Mouse (Mus musculus) c-Kit-positive CD71-positive TER-119-positive erythroid progenitor cells, embryonic 14.5 days (primary cell): ENCODE data around the gene Tmem169.
"Not testable (repeated sequence)": the region's sequence is repeated elsewhere in the genome, so short reads cannot be mapped to it uniquely, and the experiment has no call there.

Experiments
- DNase-seq: peaks from one replicate; pipeline ENCODE4 v3.0.0-alpha.2; 2013; ENCODE audit warnings: low spot score

The Tmem169 gene

DNA sequence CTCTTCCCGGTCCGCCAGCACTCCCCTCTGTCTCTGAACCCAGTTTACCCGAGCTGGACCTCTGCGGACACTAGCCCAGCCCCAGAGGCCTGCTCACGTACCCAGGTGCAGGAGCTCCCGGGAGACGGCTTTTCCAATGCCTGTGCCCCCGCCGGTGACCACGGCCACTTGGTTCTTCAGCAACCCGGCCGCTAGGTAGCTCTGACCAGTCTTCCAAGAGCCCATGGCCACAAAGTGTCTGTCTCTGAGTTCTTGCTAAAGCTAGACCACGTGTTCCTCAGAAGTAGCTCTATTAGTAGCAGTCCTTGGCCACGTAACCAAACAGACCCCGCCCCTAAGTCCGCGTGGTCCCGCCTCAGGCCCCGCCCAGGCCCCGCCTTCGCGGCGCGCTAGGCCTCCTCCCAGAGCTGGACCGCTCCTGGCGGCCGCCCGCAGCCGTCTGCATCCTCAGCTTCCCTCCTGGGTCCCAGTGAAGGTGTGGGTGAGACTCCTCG lies at the start of gene Tmem169, which contains the start of gene Pecr:
TSS of gene Tmem169 (plus strand) at position 378 of the 494 bp plus-strand sequence.
TSS of gene Pecr (minus strand) at position 323 of the 494 bp plus-strand sequence.
- DNase-seq: peak; percentile 85

DNA sequence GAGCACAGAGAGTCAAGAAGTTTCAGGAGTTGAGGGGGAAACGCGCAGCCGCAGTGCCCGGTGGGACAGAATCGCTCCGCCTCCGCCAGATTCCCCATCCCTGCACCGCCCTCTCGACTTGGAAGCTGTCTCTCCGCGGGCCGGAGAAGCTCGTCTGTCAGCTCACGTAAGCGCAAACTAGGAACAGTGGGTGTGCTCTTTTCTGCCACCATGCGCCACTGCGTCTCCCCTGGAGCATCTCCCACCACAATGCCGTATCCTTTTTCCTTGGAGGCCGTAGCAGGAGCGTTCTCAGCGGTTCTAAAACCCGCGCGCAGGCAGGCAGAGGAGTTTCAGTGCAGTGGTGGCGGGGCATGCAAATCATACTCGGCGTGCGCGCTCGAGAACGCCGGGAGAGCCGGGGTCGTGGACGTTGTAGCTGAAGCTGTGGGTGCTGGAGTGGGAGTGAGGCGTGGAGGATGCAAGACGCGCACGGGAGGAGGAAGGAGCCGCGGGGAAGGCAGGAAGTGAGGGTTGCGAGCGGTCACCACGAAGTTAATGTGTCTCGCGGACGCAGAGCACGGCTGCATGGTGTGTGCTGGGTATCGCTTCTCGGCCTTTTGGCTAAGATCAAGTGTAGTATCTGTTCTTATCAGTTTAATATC lies 47.7 kb upstream of the Tmem169 start:
- DNase-seq: not testable (repeated sequence)

DNA sequence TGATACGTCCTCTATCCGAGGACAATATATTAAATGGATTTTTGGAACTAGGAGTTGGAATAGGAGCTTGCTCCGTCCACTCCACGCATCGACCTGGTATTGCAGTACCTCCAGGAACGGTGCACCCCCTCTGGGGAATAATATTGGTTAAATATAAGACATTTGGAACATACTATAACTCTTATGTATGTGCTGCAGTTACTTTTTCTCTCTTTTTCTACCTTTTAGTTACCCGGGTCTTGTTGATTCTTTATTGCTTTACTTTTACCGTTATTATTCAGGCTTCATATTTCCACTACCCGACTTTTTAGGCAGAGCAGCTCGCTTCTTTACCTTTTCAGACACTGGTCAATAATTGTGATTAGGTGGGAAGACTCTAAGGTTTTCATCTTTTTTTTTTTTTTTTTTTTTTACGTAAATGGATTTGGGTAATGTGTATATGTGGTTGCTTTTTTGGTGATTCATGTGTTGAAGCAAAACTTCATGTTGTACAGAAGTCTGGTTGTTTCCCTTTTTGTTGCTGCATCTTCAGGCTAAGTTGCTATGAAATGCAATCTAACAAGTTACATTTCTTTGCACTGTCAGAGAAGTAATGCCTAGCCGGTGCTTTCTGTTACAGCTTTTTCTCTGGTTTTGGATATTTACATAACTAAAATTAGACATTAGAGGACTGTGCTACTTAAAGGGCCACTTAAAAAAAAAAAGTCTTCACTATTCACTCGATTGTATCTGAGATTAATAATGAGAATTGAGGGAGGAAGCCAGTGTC lies 47.0 kb upstream of the Tmem169 start:
- no peak for DNase-seq

DNA sequence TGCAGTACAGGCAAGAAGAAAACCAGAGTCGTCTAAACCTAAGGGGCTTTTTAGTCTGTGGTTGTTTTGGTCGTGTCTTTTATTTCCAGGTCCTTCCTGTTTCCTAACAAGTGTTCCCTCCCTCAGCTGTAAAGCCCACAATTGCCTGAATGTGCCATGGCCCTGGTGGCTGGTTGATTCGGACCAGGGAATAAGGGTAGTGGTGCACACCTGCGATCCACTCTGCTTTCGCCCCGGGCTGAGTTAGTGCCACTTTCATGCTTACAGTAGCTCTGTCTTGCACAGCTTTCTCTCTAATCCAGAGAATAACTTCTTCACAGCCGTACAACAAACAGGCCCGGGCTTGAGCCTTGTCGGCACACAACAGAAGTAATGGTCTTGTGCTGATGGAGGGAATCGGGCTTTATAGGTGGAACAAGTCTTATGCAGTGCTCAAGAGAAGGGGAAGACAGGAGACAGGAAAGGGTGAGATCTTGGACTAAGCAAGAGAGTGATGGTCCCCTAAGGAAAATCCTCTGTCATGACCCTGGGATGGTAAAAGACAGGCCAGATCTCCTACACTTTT lies 46.1 kb upstream of the Tmem169 start:
- DNase-seq: no peak

DNA sequence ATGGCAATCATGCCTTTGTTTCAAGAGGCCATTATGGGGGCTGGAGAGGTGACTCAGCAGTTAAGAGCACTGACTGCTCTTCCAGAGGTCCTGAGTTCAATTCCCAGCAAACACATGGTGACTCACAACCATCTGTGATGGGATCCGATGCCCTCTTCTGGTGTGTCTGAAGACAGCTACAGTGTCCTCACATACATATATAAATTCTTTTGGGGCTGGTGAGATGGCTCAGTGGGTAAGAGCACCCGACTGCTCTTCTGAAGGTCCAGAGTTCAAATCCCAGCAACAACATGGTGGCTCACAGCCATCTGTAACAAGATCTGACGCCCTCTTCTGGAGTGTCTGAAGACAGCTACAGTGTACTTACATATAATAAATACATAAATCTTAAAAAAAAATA lies 45.1 kb upstream of the Tmem169 start:
- not testable (repeated sequence) for DNase-seq

DNA sequence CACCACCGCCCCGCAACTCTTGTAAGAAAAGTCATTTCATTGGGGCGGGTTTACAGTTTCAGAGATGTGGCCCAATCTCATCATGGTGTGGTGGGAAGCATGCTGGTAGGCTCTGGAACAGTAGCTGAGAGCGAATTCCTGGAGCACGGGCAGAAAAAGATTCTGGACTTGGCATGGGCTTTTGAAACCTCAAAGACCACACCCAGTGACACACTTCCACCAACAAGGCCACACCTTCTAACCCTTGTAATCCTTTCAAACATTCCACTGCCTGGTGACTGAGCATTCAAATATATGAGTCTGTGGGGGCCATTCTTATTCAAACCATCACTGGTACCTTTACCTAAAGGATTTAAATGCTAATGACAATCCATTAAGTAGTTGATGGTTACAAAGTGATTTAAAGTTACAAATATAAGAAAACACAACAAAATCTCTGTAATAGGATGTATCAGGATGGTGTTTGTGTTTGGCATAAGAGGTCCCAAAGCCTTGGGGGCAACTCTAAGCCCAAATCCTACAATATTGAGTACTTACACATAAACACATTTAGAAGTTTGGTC lies 41.5 kb upstream of the Tmem169 start:
- no peak for DNase-seq

DNA sequence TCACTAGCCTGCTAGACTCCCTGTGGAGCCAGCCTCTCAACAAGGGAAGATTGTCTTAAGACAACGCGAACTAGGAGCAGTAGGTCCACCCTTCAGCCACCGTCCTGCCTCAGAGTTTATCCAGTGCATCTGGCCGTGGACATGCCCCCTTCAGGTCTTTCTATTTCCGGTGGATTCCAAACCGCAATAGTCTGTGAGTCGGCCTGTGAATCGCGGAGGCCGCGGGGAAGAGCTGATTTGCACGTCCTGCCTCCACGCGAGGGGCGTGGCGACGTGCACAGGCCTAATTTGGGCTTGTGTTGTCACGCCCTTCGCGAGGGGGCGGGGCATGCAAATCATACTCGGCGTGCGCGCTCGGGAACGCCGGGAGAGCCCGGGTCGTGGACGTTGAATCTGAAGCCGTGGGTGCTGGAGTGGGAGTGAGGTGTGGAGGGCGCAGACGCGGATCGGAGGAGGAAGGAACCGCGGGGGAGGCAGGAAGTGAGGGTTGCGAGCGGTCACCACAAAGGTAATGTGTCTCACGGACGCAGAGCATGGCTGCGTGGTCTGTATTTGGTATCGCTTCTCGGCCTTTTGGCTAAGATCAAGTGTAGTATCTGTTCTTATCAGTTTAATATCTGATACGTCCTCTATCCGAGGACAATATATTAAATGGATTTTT lies 40.4 kb upstream of the Tmem169 start:
- DNase-seq: peak; percentile 98

DNA sequence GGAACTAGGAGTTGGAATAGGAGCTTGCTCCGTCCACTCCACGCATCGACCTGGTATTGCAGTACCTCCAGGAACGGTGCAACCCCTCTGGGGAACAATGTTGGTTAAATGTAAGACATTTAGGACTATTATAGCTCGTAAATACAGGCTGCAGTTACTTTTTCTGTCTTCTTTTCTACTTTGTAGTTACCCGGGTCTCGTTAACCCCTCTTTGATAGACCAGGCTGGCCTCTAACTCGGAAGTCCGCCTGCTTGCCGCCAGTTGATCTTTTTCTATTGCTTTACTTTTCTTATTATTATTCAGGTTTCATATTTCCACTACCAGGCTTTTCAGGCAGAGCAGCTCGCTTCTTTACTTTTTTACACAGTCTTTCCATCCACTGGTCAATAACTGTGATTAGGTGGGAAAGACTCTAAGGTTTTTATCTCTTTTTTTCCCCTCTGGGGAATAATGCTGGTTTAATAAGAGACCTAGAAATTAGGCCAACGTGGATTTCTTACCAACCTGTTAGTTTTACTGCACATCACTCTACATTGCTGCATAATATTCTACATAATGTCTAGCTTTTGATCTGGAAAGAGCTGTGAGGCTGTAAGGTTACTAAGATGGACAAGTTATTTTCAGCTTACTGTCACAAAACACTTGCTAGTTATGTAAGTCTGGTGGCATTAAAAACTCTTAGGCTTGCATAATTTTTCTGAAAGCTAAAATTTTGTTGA lies 39.7 kb upstream of the Tmem169 start:
- peak; percentile 70 for DNase-seq

DNA sequence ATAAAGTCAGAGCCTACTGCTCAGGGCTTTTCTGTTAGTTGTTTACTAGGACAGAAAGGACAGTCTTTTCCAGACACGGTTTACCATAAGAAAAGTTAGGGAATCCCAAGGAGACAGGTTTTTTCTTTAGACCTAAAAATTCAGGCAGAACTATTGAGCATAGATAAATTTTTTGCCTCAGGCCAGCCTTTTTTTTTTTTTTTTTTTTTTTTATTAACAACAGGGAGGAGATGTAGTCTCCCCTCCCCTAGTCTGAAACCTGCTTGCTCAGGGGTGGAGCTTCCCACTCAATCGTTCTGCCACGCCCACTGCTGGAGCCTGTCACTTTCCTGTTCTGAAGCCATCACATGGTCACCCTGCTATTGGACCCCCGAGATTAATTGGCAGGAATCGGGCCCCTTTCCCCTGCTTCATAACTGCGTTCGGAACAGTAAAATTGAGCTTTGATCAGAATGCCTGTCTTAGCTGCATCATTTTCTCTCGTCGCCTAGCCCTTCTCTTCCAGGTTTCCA lies 35.9 kb upstream of the Tmem169 start:
- not testable (repeated sequence) for DNase-seq

DNA sequence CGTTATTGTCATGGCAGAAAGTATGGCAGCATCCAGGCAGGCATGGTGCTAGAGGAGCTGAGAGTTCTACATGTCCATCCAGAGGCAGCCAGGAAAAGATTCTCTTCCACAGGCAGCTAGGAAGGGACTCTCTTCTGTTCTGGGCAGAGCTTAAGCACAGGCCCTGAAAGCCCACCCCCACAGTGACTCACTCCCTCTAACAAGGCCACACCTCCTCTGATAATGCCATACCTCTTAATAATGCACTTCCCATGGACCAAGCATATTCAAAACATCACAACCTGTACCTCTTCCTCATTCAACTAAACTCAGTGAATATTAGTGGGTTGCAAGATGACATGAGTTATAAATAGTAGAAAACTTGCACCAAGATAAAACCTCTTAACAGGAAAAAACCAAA lies 32.4 kb upstream of the Tmem169 start:
- no peak for DNase-seq

DNA sequence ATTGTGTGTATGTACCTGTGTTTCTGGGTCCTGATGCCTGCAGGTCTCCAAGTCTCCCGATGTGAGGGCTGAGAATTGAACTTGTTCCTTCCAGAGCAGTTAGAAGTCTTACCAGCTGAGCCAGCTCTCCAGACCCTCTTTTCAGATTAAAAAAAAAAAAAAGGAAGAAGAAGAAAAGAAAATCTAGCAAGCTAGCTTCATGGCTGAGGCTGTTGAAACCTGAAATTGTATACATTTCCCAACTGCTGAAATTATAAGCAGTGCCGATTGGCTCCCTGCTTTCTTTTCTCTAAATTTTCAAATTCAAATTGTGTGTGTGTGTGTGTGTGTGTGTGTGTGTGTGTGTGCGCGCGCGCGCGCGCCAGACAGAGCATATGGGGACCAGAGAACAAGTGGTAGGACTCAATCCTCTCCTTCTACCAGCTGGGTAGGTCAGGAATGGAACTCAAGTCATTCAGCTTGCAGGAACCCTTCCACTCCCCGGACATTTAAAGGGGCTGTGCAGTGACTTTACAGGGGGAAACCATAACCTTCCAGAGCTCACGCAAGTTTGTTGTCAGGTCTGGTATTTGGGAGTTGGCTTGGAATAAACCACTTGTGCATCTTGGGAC lies 30.2 kb upstream of the Tmem169 start:
- no peak for DNase-seq

DNA sequence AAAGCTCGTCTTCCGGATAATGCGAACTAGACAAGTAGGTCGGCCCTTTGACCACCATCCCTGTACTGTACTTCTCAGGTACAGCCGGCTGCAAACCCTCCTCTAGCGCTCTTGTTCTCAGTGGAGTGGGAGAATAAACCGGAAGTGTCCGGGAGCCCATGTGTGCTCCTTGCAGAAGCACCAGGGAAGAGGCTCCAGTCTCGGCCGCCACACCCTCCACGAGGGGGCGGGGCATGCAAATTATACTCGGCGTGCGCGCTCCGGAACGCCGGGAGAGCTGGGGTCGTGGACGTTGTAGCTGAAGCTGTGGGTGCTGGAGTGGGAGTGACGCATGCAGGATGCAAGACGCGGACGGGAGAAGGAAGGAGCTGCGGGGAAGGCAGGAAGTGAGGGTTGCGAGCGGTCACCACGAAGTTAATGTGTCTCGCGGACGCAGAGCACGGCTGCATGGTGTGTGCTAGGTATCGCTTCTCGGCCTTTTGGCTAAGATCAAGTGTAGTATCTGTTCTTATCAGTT lies 29.6 kb upstream of the Tmem169 start:
- DNase-seq: peak; percentile 87

DNA sequence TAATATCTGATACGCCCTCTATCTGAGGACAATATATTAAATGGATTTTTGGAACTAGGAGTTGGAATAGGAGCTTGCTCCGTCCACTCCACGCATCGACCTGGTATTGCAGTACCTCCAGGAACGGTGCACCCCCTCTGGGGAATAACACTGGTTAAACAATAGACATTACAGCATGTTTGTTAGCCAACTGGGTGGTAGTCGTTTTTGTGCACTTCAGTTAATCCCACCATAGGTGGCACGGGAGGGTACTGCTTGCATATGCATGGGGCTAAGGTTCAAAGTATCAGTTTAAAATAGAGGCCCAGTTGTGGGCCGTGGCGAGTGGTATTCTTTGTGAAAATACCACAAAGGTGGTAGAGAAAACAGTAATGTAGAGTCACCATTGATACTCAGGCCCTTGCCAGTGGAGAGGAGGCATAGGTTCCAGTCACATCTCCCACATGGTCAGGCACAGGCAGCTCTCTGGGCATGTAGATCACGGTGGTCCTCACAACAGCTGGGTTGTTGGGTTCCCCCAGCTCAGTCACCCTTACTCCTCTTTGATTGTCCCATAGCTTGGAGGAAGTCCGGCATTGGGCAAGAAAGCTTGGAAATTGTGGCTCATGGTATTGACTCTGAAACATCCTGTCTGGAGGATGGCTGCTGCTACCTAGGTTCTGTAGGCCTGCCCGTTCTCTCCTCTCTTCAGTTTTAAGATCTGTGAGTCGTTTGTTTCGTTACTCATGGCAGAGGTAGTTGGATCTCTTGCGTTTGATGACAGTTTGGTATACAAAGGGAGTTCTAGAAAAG lies 28.9 kb upstream of the Tmem169 start:
- DNase-seq: peak; percentile 78

DNA sequence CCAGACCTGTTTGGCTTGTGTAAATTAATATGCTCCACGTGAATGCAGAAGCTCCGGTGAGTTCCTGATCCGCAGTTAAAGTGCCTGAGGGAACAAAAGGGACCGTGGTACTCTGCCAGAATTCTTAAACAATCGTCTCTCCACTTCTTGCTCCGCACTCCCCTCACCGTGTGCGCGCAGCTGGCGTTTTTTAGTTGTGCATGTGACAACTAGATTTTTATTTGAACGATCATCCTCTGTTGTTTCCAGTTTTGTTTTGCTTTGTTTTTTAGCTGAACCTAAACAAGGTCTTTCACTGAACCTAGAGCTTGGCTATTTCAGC lies 28.4 kb upstream of the Tmem169 start:
- DNase-seq: no peak

DNA sequence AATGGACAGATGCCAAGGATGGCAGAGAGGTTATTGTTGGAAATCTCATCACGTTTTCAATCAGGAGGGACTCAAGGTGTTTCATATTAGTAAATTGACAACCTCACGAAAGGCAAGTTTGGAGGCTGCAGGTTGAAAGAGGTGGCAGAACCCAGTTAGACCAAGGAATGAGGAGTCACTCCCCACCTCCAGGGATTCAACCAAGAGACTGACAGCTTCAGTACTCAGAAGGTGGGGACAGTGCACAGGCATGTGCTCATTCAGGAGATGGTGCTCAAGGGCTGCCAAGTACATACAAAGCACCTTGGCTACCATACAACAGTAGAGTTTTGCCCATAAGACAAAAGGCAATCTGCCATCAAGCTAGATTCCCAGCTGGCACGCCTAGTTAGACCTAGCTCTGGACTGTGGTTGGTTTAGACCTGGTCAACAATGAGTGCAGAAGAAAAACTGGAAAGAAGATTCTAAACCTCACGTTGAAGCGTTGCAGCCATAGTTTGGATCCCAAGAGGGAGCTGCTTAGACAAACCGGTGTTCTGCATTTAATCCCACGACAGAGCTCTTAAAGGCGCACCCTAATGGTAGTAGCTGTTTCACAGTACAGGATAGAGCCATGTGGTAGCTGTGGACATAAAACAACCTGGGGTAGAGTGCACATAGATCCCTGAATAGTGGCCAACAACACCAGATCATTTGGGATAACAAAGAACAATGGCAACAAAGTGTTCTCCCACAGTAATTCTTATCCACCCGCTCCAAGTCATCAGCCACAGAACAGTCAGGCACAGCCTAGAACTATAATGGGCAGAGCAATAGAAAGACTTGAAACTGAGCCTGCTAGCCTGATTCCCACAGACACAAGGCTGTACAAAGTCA lies 27.6 kb upstream of the Tmem169 start:
- DNase-seq: no peak

DNA sequence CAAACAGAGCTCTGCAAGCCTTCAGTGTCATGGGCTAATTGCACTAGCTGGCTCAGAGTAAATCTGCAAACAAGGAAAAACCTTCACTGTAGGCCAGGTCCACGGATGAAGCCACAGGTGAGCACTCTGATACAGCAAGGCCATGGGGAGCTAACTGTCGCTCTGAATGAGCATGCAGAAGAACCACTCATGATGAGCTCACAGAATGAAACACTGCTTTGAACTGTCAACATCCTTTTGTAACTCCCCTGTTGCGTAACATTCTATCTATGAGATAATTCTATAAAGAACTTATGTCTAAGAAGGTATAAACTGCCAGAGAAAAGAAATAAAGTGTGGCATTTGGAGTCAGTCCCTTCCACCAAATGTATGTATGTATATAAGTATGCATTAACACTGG lies 21.1 kb upstream of the Tmem169 start:
- DNase-seq: no peak

DNA sequence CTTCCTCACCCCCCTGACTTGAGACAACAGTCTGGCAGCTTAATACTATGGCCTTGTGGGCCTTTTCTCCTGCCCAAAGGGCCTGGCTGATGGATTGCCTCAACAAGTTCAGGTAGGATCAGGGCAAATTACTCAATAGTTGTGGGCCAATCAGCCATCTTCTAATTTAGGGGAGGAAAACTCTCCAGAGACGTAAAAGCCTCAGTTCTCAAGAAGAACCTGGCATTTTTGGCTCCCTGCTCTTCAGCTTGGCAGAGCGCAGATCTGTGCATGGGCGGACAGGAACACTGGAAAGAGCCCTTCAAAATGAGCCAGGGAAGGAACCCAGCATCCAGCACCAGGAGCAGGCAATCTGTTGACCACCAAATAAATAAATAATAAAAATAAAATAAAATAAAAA lies 6.1 kb upstream of the Tmem169 start:
- DNase-seq: no peak

DNA sequence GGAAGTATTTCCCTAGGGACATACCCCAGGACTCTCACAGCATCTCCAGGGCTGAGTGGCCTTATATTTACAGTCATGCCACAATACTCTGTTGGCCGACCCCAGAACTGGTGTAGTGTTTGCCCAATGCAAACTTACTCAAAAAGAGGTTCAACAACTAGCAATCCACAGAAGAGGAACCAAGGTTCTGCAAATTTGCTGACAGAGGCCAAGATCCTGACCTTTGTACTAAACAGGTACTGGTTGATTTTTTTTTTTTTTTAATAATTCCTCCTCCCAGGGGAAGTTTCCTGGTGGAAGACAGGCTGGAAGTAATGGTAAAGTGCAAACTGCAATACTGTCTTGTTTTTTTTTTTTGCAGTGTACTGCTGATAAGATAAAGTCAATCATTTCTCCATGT lies 1.6 kb upstream of the Tmem169 start:
- no peak for DNase-seq

DNA sequence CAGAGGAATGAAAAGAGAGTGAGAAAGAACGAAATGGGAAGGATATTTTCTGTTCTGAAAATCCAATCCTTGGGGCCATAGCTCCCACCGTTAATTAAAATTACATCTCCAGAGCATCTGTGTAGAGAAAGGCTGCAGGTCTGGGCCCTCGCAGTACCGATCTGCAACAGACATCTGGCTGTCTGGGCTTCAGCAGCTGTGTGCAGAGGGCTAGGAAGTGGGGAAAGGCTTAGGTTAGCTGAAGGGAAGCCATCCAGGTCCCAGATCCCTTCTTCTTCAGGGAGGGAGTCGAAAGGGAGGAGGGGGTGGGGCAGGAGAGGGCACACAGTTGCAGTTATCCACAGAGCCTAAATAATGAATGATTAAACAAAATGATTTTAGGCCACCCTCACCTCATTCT lies 370 bp downstream of the Tmem169 start:
- no peak for DNase-seq
